Mouse (Mus musculus) spleen, adult 2 months (tissue): ENCODE data around the gene Sirt2. TPM values are rescaled to one million over a fixed set of nuclear protein-coding genes. Genes with fewer than 3 reads are reported as not detected.

Experiments used
- DNase-seq, 2 experiments: peaks; one replicate each; pipeline versions ENCODE4 v3.0.0 to v3.0.0-alpha.2; 2012 to 2021; ENCODE audit warnings: low spot score in 2 of 2, low read depth in 1 of 2
- H3K27ac ChIP-seq: fragments of 200-500 bp; 2 replicates; pipeline ENCODE4 v1.5.1; 2012; ENCODE audit warnings: low read length, inconsistent platforms; ENCODE audit not compliant: insufficient read depth
- H3K27me3 ChIP-seq: fragments of 200-500 bp; 2 replicates; pipeline ENCODE4 v1.6.1; 2012; ENCODE audit warnings: mild to moderate bottlenecking, moderate library complexity, low read length, inconsistent platforms; ENCODE audit not compliant: control insufficient read depth, insufficient read depth
- H3K36me3 ChIP-seq: fragments of 200-500 bp; 2 replicates; pipeline ENCODE4 v1.6.1; 2012; ENCODE audit warnings: mild to moderate bottlenecking, low read length, inconsistent platforms; ENCODE audit not compliant: control insufficient read depth, insufficient read depth
- H3K4me1 ChIP-seq: fragments of 200-500 bp; 2 replicates; pipeline ENCODE4 v1.6.1; 2011; ENCODE audit warnings: inconsistent platforms; ENCODE audit not compliant: control insufficient read depth, insufficient read depth, insufficient read length
- H3K4me3 ChIP-seq: fragments of 200-500 bp; 2 replicates; pipeline ENCODE4 v1.5.1; 2011; ENCODE audit warnings: mild to moderate bottlenecking, inconsistent platforms; ENCODE audit not compliant: insufficient read depth, insufficient read length; ENCODE audit errors: extremely low read depth
- CTCF ChIP-seq: fragments of 200-500 bp; IDR thresholded peaks from 2 replicates; pipeline ENCODE4 v1.5.1; 2011; ENCODE audit warnings: mild to moderate bottlenecking, inconsistent platforms; ENCODE audit not compliant: insufficient read depth, insufficient read length, insufficient replicate concordance; ENCODE audit errors: extremely low read depth
- POLR2A ChIP-seq: fragments of 200-500 bp; IDR thresholded peaks from 2 replicates; pipeline ENCODE4 v1.6.1; 2011; ENCODE audit warnings: low read depth, low read length, inconsistent platforms
- WGBS: fragments of 180-500 bp; shearing (Covaris S2); methylation state at CpG from one replicate; pipeline ENCODE4 v1.1.7; 2018; 5-methylcytosine and 5-hydroxymethylcytosine counted together
- polyA plus RNA-seq: library from polyadenylated mRNA; depleted of rRNA; stranded (reverse); fragments of >200 nt; gene quantifications from 2 replicates; pipeline ENCODE4 v1.2.3, GENCODE M21; 2012

Sirt2 gene
- polyA plus RNA-seq, 1 experiment = 48.4 TPM

GRCm38 (mm10) chr7:28814306-28815034, 47.9 kb downstream of the Sirt2 start:
- Histone ChIP-seq H3K4me3 (no peak overlapping the region), H3K27me3 (no peaks in the 10 kb centered on the region), H3K4me1 (peaks cover 24% of the 10 kb centered on the region; the same call in 1 of the 2 replicates), H3K36me3 (peaks cover 62% of the 10 kb centered on the region), H3K27ac (no peak overlapping the region)
- DNase-seq = no peak
- TF ChIP-seq CTCF (no peak), POLR2A (no peak)
- WGBS = 75% methylated on average over 5 of the region's 5 CpGs

GRCm38 (mm10) chr7:28815230-28815629, 48.7 kb downstream of the Sirt2 start:
- no peak overlapping the region for H3K27ac ChIP-seq
- peaks cover 66% of the 10 kb centered on the region for H3K36me3 ChIP-seq
- H3K4me1 ChIP-seq = peaks cover 25% of the 10 kb centered on the region; the same call in 1 of the 2 replicates
- no peak overlapping the region for H3K4me3 ChIP-seq
- WGBS = 93% methylated on average over 9 of the region's 9 CpGs
- no peak for TF ChIP-seq CTCF
- no peak for TF ChIP-seq POLR2A
- no peaks in the 10 kb centered on the region for H3K27me3 ChIP-seq
- no peak for DNase-seq

- peak overlapping the region; percentile 58 for H3K27ac ChIP-seq
- H3K4me1 ChIP-seq = peaks cover 33% of the 10 kb centered on the region; the same call in 1 of the 2 replicates
- no peak overlapping the region for H3K4me3 ChIP-seq
- WGBS = 44% methylated on average over 9 of the region's 9 CpGs
- no peak for TF ChIP-seq POLR2A
- no peak for TF ChIP-seq CTCF
- H3K27me3 ChIP-seq = no peaks in the 10 kb centered on the region
- DNase-seq = peak; percentile 34 to 69
- H3K36me3 ChIP-seq = peaks cover 75% of the 10 kb centered on the region
Measured at GRCm38 (mm10) chr7:28816201-28816600, 49.7 kb downstream of the Sirt2 start.

- no peak overlapping the region for H3K4me3 ChIP-seq
- DNase-seq = no peak
- H3K27me3 ChIP-seq = no peaks in the 10 kb centered on the region
- peak overlapping the region; percentile 8; the same call in 1 of the 2 replicates for H3K27ac ChIP-seq
- 83% methylated on average over 10 of the region's 10 CpGs for WGBS
- H3K4me1 ChIP-seq = peaks cover 35% of the 10 kb centered on the region; the same call in 1 of the 2 replicates
- TF ChIP-seq CTCF (no peak), POLR2A (no peak)
- peaks cover 81% of the 10 kb centered on the region for H3K36me3 ChIP-seq
Measured at GRCm38 (mm10) chr7:28816920-28817319, 50.4 kb downstream of the Sirt2 start.

- Histone ChIP-seq H3K36me3 (peaks cover 82% of the 10 kb centered on the region), H3K27me3 (no peaks in the 10 kb centered on the region), H3K4me3 (no peak overlapping the region), H3K4me1 (peaks cover 30% of the 10 kb centered on the region; the same call in 1 of the 2 replicates), H3K27ac (no peak overlapping the region)
- 79% methylated on average over 6 of the region's 6 CpGs for WGBS
- no peak for DNase-seq
- TF ChIP-seq POLR2A (no peak), CTCF (no peak)
Measured at GRCm38 (mm10) chr7:28817524-28817923, 51.0 kb downstream of the Sirt2 start.

- Histone ChIP-seq H3K4me3 (no peak overlapping the region), H3K36me3 (peaks cover 83% of the 10 kb centered on the region), H3K4me1 (peaks cover 28% of the 10 kb centered on the region; the same call in 1 of the 2 replicates), H3K27me3 (no peaks in the 10 kb centered on the region), H3K27ac (no peak overlapping the region)
- no peak for DNase-seq
- WGBS = 94% methylated on average over 4 of the region's 4 CpGs
- no peak for TF ChIP-seq CTCF
- TF ChIP-seq POLR2A = no peak
Measured at GRCm38 (mm10) chr7:28817957-28818356, 51.4 kb downstream of the Sirt2 start.

- TF ChIP-seq POLR2A = no peak
- no peak for TF ChIP-seq CTCF
- Histone ChIP-seq H3K27ac (no peak overlapping the region), H3K27me3 (no peaks in the 10 kb centered on the region), H3K4me3 (no peak overlapping the region), H3K36me3 (peaks cover 78% of the 10 kb centered on the region), H3K4me1 (peaks cover 28% of the 10 kb centered on the region; the same call in 1 of the 2 replicates)
- 90% methylated on average over 18 of the region's 18 CpGs for WGBS
- DNase-seq = no peak
Measured at GRCm38 (mm10) chr7:28818436-28818835, 51.9 kb downstream of the Sirt2 start.
